Mouse (Mus musculus) ovary, postnatal 10 days (tissue): ENCODE data around the gene Glb1l2.

Experiments
- DNase-seq: peaks from one replicate; pipeline ENCODE4 v3.0.0; 2022; ENCODE audit warnings: low spot score

Glb1l2 gene

GRCm38 (mm10) chr9:26728556-26728955 is 77.7 kb downstream of the Glb1l2 start:
- no peak for DNase-seq

DNA sequence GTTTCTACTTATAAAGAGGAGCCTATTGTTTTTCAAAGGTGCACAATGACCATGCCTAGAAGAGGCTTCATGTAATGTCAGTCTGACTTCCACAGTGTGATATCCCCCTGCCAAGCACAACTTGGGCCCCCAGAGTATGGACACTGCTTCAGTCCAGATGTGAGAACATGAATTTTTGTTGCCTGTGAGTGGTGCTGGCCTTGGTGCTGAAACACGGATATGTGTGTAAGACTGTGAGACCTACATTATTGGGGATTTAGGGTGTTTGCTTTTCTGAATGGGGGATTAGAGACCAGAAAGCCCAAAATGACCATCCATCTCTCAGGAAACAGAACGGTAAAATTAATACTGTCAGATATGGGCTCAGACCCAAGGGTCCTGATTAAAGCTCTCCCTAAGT is 78.8 kb downstream of the Glb1l2 start:
- DNase-seq, result no peak

GRCm38 (mm10) chr9:26725709-26726108 is 80.6 kb downstream of the Glb1l2 start:
- no peak for DNase-seq

GRCm38 (mm10) chr9:26721771-26722170 is 84.5 kb downstream of the Glb1l2 start:
- no peak for DNase-seq

DNA sequence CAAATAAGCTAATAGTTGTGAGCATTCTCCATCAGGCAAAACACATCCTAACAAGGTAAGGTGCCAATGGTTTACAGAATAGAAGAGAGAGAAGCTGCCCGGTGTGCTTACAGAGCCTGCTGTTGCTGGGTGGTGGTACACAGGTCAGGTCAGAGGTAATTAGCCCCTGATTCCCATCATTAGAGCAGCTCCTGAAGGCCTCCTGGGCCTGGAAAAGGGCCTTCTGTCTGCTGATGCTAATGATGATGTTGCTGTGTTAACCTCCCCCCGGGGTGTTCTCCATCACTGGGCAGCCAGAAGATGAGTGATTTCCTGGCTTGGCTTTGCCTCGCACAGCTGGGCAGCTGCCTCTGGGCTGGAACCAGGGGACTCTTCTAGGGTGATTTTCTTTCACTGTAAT is 87.9 kb downstream of the Glb1l2 start:
- DNase-seq, result no peak
